Mouse (Mus musculus) forebrain, embryonic 10.5 days (tissue): Measurements from ENCODE around the gene Oprl1. TPM values are rescaled to one million over a fixed set of nuclear protein-coding genes. Genes with fewer than 3 reads are reported as not detected.

Source experiments
- DNase-seq: peaks from one replicate; pipeline ENCODE4 v3.0.0-alpha.2; 2017; ENCODE audit warnings: low spot score; ENCODE audit errors: extremely low spot score
- H3K27ac ChIP-seq: fragments of 300-500 bp; sonication (generic); 2 replicates; pipeline ENCODE4 v1.5.1; 2016; ENCODE audit warnings: mild to moderate bottlenecking
- H3K27me3 ChIP-seq: fragments of 300-500 bp; sonication (generic); 2 replicates; pipeline ENCODE4 v1.6.1; 2016; ENCODE audit warnings: mild to moderate bottlenecking; ENCODE audit not compliant: poor library complexity, severe bottlenecking
- H3K36me3 ChIP-seq: fragments of 300-500 bp; sonication (generic); replicated peaks from 2 replicates; pipeline ENCODE4 v1.6.1; 2016; ENCODE audit warnings: mild to moderate bottlenecking, moderate library complexity
- H3K4me1 ChIP-seq: fragments of 300-500 bp; sonication (generic); 2 replicates; pipeline ENCODE4 v1.6.1; 2016
- H3K4me3 ChIP-seq: fragments of 300-500 bp; sonication (generic); 2 replicates; pipeline ENCODE4 v1.5.1; 2016; ENCODE audit warnings: mild to moderate bottlenecking, moderate library complexity
- H3K9me3 ChIP-seq: fragments of 300-500 bp; sonication (generic); 2 replicates; pipeline ENCODE4 v1.6.1; 2016; ENCODE audit warnings: mild to moderate bottlenecking, moderate library complexity
- WGBS: fragments of 180-500 bp; shearing (Covaris S2); methylation state at CpG from one replicate; pipeline ENCODE4 v1.1.7; 2016; 5-methylcytosine and 5-hydroxymethylcytosine counted together
- polyA plus RNA-seq: library from polyadenylated mRNA; unstranded; fragments of >200 nt; fragmentation: Nextera tagmentation; extraction: Ambion mirVana; gene quantifications from 2 replicates; pipeline ENCODE4 v1.2.1, GENCODE M21; 2016

Oprl1 gene
- polyA plus RNA-seq, 1 experiment from 2014 or later = 5.2 TPM

GRCm38 (mm10) chr2:181752626-181753025 lies 37.8 kb downstream of the Oprl1 start:
- Histone ChIP-seq H3K9me3 (no peaks in the 10 kb centered on the region), H3K4me1 (no peaks in the 10 kb centered on the region), H3K36me3 (no peaks in the 10 kb centered on the region), H3K4me3 (no peak overlapping the region), H3K27ac (no peak overlapping the region), H3K27me3 (no peaks in the 10 kb centered on the region)
- no peak for DNase-seq
- WGBS = 86% methylated on average over 1 of the region's 1 CpGs

GRCm38 (mm10) chr2:181758147-181758725 lies 43.4 kb downstream of the Oprl1 start:
- Histone ChIP-seq H3K36me3 (no peaks in the 10 kb centered on the region), H3K4me3 (no peak overlapping the region), H3K4me1 (peaks cover 28% of the 10 kb centered on the region), H3K9me3 (no peaks in the 10 kb centered on the region), H3K27ac (peak overlapping the region; percentile 51; the same call in 1 of the 2 replicates), H3K27me3 (0 out of 2 replicates have a peak, but pooled peaks cover 8% of the 10 kb centered on the region)
- no peak for DNase-seq
- WGBS = 76% methylated on average over 2 of the region's 2 CpGs

GRCm38 (mm10) chr2:181759041-181759440 lies 44.2 kb downstream of the Oprl1 start:
- peak overlapping the region; percentile 51 for H3K27ac ChIP-seq

DNA sequence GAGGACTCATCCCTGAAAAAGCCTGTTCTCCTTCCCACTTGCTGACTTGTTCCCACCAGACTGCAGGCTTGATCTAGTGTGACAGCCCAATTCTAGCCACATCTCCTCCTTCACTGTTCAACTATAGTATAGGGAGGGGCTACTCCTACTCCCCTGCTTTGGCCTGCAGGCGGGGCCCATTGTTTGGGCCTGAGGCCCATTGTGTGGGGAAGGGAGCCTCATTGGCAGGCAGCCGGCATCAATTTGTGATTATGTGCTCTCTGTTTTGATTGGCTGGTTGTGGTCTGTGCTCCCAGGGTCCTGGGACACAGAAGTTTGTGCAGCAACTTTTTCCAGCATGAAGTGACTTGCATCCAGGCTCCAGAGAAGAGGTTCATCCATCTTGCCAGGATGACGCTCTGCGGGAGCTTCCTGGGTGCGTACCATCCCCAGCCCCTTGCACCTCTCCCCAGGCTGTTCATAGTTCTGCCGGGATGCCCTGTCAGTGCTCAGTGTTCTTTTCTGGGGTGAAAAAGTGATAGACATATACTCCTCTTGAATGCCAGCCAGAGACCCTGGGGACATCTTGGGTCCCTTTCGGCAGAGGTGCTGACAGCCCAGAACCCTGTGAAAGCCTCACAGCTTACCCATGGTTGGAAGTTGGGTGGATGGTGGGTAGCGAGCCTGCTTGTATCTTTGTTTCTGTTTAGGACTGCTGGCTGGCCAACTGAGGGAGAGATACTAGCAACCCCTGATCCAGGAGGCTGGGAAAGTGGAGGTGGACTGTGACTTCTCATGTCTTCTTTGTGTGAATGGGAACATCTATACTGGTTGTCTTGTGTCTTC lies 48.4 kb downstream of the Oprl1 start, which contains the start of gene Myt1:
Gene Myt1 (plus strand): TSS at position 327 of the 825 bp plus-strand sequence.
- peaks cover 74% of the 10 kb centered on the region for H3K4me1 ChIP-seq
- peak; percentile 59 for DNase-seq
- H3K36me3 ChIP-seq = no peaks in the 10 kb centered on the region
- H3K9me3 ChIP-seq = no peaks in the 10 kb centered on the region
- peak within 1 kb of the TSS; percentile 85 for H3K27ac ChIP-seq
- 20% methylated on average over 8 of the region's 8 CpGs for WGBS
- H3K4me3 ChIP-seq = peak within 1 kb of the TSS; percentile 50
- peaks cover 23% of the 10 kb centered on the region for H3K27me3 ChIP-seq

More at GRCm38 (mm10) chr2:181759041-181759440, 44.2 kb downstream of the Oprl1 start:
- Histone ChIP-seq H3K4me1 (peaks cover 36% of the 10 kb centered on the region), H3K9me3 (no peaks in the 10 kb centered on the region), H3K27me3 (0 out of 2 replicates have a peak, but pooled peaks cover 8% of the 10 kb centered on the region), H3K36me3 (no peaks in the 10 kb centered on the region), H3K4me3 (no peak overlapping the region)
- WGBS = 47% methylated on average over 4 of the region's 4 CpGs
- peak; percentile 39 for DNase-seq

DNA sequence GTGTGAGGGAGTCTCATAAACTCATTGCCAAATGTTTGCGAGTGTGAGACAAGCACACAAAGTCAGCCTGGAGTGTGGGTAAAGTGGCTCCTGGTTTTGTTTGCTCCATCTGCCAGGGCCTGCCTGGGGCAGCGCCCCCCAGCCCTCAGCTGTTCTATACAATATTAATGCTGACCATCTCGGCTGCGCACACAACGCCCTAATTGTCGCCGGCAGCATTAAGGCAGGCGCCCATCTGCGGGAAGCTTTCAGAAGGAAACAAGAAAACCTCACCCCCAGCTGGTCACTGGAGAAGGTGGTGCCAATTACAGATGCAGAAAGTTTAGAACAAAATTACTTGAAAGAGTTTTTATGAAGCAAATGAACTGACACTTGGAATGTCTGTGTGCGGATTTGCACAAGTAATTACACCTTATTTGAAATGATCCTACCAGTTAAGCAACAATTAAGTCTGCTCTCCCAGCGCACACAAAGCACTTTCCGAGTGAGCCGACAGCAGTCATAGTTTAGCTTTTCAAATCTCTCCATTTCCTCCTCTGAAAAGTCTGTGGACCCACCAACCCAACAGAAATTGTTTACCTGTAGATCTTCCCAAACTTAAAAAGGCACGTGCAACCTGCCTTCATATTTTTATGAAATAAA lies 49.2 kb downstream of the Oprl1 start:
- DNase-seq = peak; percentile 70
- WGBS = 12% methylated on average over 14 of the region's 14 CpGs
- Histone ChIP-seq H3K4me3 (peak overlapping the region; percentile 50), H3K27ac (peak overlapping the region; percentile 85), H3K27me3 (peaks cover 23% of the 10 kb centered on the region), H3K9me3 (no peaks in the 10 kb centered on the region), H3K36me3 (no peaks in the 10 kb centered on the region), H3K4me1 (peaks cover 69% of the 10 kb centered on the region)

GRCm38 (mm10) chr2:181764600-181764999 lies 49.8 kb downstream of the Oprl1 start:
- Histone ChIP-seq H3K36me3 (no peaks in the 10 kb centered on the region), H3K27ac (peak overlapping the region; percentile 85), H3K4me1 (peaks cover 63% of the 10 kb centered on the region), H3K4me3 (peak overlapping the region; percentile 50), H3K27me3 (peaks cover 23% of the 10 kb centered on the region), H3K9me3 (no peaks in the 10 kb centered on the region)
- peak; percentile 75 for DNase-seq
- WGBS = 2% methylated on average over 10 of the region's 10 CpGs

DNA sequence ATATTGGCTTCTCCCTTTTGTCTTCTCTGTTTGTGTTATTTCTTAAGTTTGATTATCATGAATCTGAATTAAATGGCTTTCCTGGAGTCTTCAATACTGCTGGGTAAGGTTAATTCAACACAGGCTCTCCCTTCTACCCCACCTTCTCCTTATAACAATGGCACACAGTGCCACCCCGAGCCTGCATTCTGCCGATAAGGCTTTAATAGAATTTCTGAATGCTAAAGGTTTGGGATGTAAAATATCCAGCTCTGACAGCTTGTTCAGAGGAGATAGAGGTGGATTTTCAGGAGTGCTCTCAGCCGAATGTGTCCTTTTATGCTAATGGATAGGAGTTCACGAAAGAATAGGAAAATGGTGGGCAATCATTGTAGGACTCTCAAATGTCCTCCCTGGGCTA lies 50.4 kb downstream of the Oprl1 start:
- H3K9me3 ChIP-seq = no peaks in the 10 kb centered on the region

DNA sequence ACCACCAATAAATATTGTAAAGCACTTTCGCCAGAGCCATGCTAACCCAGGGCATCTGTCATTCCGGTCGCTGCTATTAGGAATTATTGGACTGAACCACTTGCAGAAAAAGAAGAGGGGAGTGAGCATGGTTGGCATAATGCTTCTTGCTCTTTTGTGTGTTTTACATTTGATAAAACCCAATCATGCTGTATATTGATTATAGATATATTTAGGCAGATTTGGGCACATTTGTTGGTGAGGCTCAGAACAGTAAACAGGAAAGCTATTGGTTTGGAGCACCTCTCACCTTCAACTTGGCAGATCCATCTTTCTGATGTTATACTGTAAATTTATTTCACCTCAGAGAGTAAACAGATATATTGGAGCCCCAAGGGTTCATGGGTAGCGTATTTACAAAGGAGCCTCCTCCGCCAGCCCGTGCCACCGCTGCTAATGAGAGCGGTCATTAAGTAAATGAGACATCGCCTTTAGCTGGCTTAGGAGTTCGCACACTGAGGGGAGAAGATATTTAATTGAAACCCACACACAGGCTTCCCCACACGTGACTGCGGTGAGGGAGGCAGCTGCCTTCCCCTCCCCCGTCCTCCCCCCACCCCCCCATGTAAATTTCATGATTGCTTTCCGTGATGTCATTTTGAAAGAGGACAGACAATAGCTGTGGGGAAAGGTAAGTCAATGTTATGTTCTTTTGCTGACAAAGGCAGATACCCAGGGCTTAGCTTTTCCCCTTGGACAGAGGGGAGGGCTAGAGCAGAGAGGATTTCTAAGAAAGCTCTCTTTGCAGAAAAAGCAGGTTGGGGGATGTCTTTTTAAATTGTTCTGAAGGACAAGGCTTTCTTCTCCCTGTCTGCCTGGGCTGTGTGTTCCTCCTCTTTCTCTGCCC lies 52.1 kb downstream of the Oprl1 start:
- peak; percentile 19 for DNase-seq
- H3K4me1 ChIP-seq = peaks cover 58% of the 10 kb centered on the region
- no peaks in the 10 kb centered on the region for H3K9me3 ChIP-seq
- H3K27ac ChIP-seq = peak overlapping the region; percentile 78
- H3K27me3 ChIP-seq = peaks cover 22% of the 10 kb centered on the region
- peak overlapping the region; percentile 22 for H3K4me3 ChIP-seq
- no peaks in the 10 kb centered on the region for H3K36me3 ChIP-seq
- WGBS = 38% methylated on average over 14 of the region's 14 CpGs

More for the DNA sequence above, 50.4 kb downstream of the Oprl1 start:
- DNase-seq = no peak
- Histone ChIP-seq H3K4me3 (peak overlapping the region; percentile 50), H3K36me3 (no peaks in the 10 kb centered on the region), H3K27me3 (peaks cover 23% of the 10 kb centered on the region), H3K4me1 (peaks cover 58% of the 10 kb centered on the region), H3K27ac (peak overlapping the region; percentile 85)
- WGBS = 75% methylated on average over 4 of the region's 4 CpGs

DNA sequence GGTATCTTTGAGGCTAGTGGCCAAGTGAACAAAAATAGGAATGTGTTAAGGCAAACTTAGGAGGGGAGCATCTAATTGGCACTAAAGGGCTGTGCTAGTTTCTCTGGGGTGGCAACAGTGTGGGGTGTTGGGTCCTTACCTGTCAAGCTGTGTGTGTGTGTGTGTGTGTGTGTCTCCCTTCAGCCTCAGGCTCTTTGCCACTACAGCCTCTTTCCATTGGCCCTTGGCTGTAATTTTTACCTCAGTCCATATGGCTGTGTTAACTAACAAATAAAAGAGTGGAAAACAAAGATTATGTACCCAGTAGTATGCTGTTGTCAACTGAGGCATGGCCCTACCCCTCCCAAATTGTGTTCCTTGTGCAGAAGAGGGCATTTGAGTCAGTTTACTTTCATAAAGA lies 53.6 kb downstream of the Oprl1 start:
- no peak overlapping the region for H3K27ac ChIP-seq
- no peaks in the 10 kb centered on the region for H3K36me3 ChIP-seq
- peak overlapping the region; percentile 16; the same call in 1 of the 2 replicates for H3K4me3 ChIP-seq
- DNase-seq = no peak
- peaks cover 50% of the 10 kb centered on the region for H3K4me1 ChIP-seq
- H3K27me3 ChIP-seq = peaks cover 15% of the 10 kb centered on the region
- no peaks in the 10 kb centered on the region for H3K9me3 ChIP-seq

- Histone ChIP-seq H3K9me3 (no peaks in the 10 kb centered on the region), H3K27ac (no peak overlapping the region), H3K36me3 (no peaks in the 10 kb centered on the region), H3K4me1 (peaks cover 49% of the 10 kb centered on the region), H3K27me3 (peaks cover 15% of the 10 kb centered on the region), H3K4me3 (peak overlapping the region; percentile 16; the same call in 1 of the 2 replicates)
- no peak for DNase-seq
- WGBS = 89% methylated on average over 2 of the region's 2 CpGs
Measured at GRCm38 (mm10) chr2:181769397-181769796, 54.6 kb downstream of the Oprl1 start.
